Mouse (Mus musculus) MEL (cell line): ENCODE data around the gene Thbs1. TPM values are rescaled to one million over a fixed set of nuclear protein-coding genes. Genes with fewer than 3 reads are reported as not detected.

ENCODE experiments used
- DNase-seq: peaks from one replicate; pipeline ENCODE4 v3.0.0; 2011; ENCODE audit warnings: low read depth, low spot score
- H3K27ac ChIP-seq: 2 replicates; pipeline ENCODE4 v1.5.1; 2012; ENCODE audit warnings: low read depth, mild to moderate bottlenecking, control low read depth, low read length, moderate library complexity; ENCODE audit not compliant: control insufficient read depth
- H3K27me3 ChIP-seq, 2 experiments: fragments of 150-350 bp in 1 of 2; sonication (generic) in 1 of 2; 2 replicates each; pipeline ENCODE4 v1.6.1; 2012; ENCODE audit warnings: low read length in 2 of 2, mild to moderate bottlenecking in 2 of 2, improper control_type of control experiment in 1 of 2, moderate library complexity in 1 of 2; ENCODE audit not compliant: insufficient read depth in 2 of 2, control insufficient read depth in 1 of 2
- H3K36me3 ChIP-seq, 2 experiments: 2 replicates each; pipeline ENCODE4 v1.6.1; 2012 to 2014; ENCODE audit warnings: low read length in 2 of 2, improper control_type of control experiment in 1 of 2, inconsistent platforms in 1 of 2, mild to moderate bottlenecking in 1 of 2; ENCODE audit not compliant: insufficient read depth in 2 of 2, control insufficient read depth in 1 of 2
- H3K4me1 ChIP-seq, 2 experiments: fragments of 150-350 bp in 1 of 2; sonication (generic) in 1 of 2; 2 replicates each; pipeline ENCODE4 v1.6.1; 2012; ENCODE audit warnings: low read length in 2 of 2, improper control_type of control experiment in 1 of 2, mild to moderate bottlenecking in 1 of 2; ENCODE audit not compliant: insufficient read depth in 2 of 2, control insufficient read depth in 1 of 2
- H3K4me3 ChIP-seq, 2 experiments: fragments of 150-350 bp in 1 of 2; sonication (generic) in 1 of 2; 2 replicates each; pipeline ENCODE4 v1.5.1; 2012; ENCODE audit warnings: low read depth in 2 of 2, low read length in 2 of 2, mild to moderate bottlenecking in 2 of 2, moderate library complexity in 2 of 2, control low read depth in 1 of 2, improper control_type of control experiment in 1 of 2; ENCODE audit not compliant: control insufficient read depth in 1 of 2, insufficient read depth in 1 of 2
- H3K79me2 ChIP-seq: 2 replicates; pipeline ENCODE4 v1.6.1; 2012; ENCODE audit warnings: mild to moderate bottlenecking, low read length, moderate library complexity; ENCODE audit not compliant: control insufficient read depth, poor library complexity, insufficient read depth
- H3K9ac ChIP-seq: 2 replicates; pipeline ENCODE4 v1.6.1; 2012; ENCODE audit warnings: low read depth, mild to moderate bottlenecking, control low read depth, low read length, moderate library complexity; ENCODE audit not compliant: control insufficient read depth, poor library complexity, severe bottlenecking
- H3K9me3 ChIP-seq: fragments of 150-350 bp; sonication (generic); replicated peaks from 2 replicates; pipeline ENCODE4 v1.6.1; 2012; ENCODE audit warnings: mild to moderate bottlenecking, low read length, improper control_type of control experiment, moderate library complexity; ENCODE audit not compliant: insufficient read depth
- CHD1 ChIP-seq: IDR thresholded peaks from 2 replicates; pipeline ENCODE4 v1.6.1; 2012; ENCODE audit warnings: low read depth, mild to moderate bottlenecking, inconsistent platforms, low read length, improper control_type of control experiment
- ETS1 ChIP-seq: IDR thresholded peaks from 2 replicates; pipeline ENCODE4 v1.6.1; 2012; ENCODE audit warnings: low read depth, mild to moderate bottlenecking, inconsistent platforms, low read length, improper control_type of control experiment, moderate library complexity
- MEF2A ChIP-seq: IDR thresholded peaks from 2 replicates; pipeline ENCODE4 v1.6.1; 2014; ENCODE audit warnings: low read depth, mild to moderate bottlenecking, inconsistent platforms, low read length, improper control_type of control experiment; ENCODE audit not compliant: poor library complexity, insufficient replicate concordance, severe bottlenecking; ENCODE audit errors: extremely low read depth
- POLR2AphosphoS2 ChIP-seq: IDR thresholded peaks from 2 replicates; pipeline ENCODE4 v1.6.1; 2011; ENCODE audit warnings: low read length, improper control_type of control experiment
- RAD21 ChIP-seq: IDR thresholded peaks from 2 replicates; pipeline ENCODE4 v1.6.1; 2011; ENCODE audit warnings: mild to moderate bottlenecking, low read depth, low read length, improper control_type of control experiment
- RCOR1 ChIP-seq: IDR thresholded peaks from 2 replicates; pipeline ENCODE4 v1.6.1; 2012; ENCODE audit warnings: low read depth, mild to moderate bottlenecking, inconsistent platforms, low read length, improper control_type of control experiment
- SIN3A ChIP-seq: IDR thresholded peaks from 2 replicates; pipeline ENCODE4 v1.6.1; 2012; ENCODE audit warnings: low read length, improper control_type of control experiment, inconsistent platforms
- SMC3 ChIP-seq: IDR thresholded peaks from 2 replicates; pipeline ENCODE4 v1.6.1; 2011; ENCODE audit warnings: low read depth, low read length, improper control_type of control experiment
- TAL1 ChIP-seq: IDR thresholded peaks from 2 replicates; pipeline ENCODE4 v1.6.1; 2012; ENCODE audit warnings: mild to moderate bottlenecking, inconsistent platforms, low read length, moderate library complexity, mixed read lengths
- TBP ChIP-seq: IDR thresholded peaks from 2 replicates; pipeline ENCODE4 v1.8.0; 2011; ENCODE audit warnings: low read depth, low read length, improper control_type of control experiment
- UBTF ChIP-seq: IDR thresholded peaks from 2 replicates; pipeline ENCODE4 v1.6.1; 2012; ENCODE audit warnings: low read depth, mild to moderate bottlenecking, inconsistent platforms, low read length, improper control_type of control experiment, moderate library complexity, borderline replicate concordance; ENCODE audit not compliant: insufficient read depth
- USF1 ChIP-seq: IDR thresholded peaks from 2 replicates; pipeline ENCODE4 v1.6.1; 2014; ENCODE audit warnings: low read depth, mild to moderate bottlenecking, inconsistent platforms, low read length, improper control_type of control experiment, moderate library complexity
- USF2 ChIP-seq, 2 experiments: IDR thresholded peaks; 2 replicates each; pipeline ENCODE4 v1.6.1; 2011 to 2012; ENCODE audit warnings: improper control_type of control experiment in 2 of 2, low read length in 2 of 2, borderline replicate concordance in 1 of 2, inconsistent platforms in 1 of 2, low read depth in 1 of 2, mild to moderate bottlenecking in 1 of 2; ENCODE audit not compliant: insufficient read depth in 1 of 2
- ZKSCAN1 ChIP-seq: IDR thresholded peaks from 2 replicates; pipeline ENCODE4 v1.6.1; 2012; ENCODE audit warnings: low read depth, mild to moderate bottlenecking, inconsistent platforms, low read length, improper control_type of control experiment, moderate library complexity
- polyA plus RNA-seq, 2 experiments: library from polyadenylated mRNA; stranded (reverse) in 1 of 2; unstranded in 1 of 2; fragments of >175 nt in 1 of 2; fragments of >200 nt in 1 of 2; gene quantifications; 2 replicates each; pipeline versions ENCODE4 v1.2.1 to v1.2.4; 2012; ENCODE audit warnings: low replicate concordance in 2 of 2, low read depth in 1 of 2; ENCODE audit not compliant: insufficient read length in 2 of 2, insufficient read depth in 1 of 2, missing spikeins in 1 of 2
- total RNA-seq: library from RNA; depleted of rRNA; stranded (reverse); fragments of 300-350 nt; gene quantifications from 2 replicates; pipeline ENCODE4 v1.2.3, GENCODE M21; 2012

Gene Thbs1
- total and polyA plus RNA-seq, 3 experiments, result not detected

- no peak for DNase-seq
- H3K27ac ChIP-seq, result no peak overlapping the region
- no peak overlapping the region for H3K9ac ChIP-seq
- no peak for TF ChIP-seq TAL1
- no peak for TF ChIP-seq CHD1
- no peak for TF ChIP-seq RAD21
- no peak for TF ChIP-seq SMC3
- TF ChIP-seq ZKSCAN1, result no peak
- TF ChIP-seq MEF2A, result no peak
- no peaks in the 10 kb centered on the region for H3K36me3 ChIP-seq
- H3K4me3 ChIP-seq, result no peak overlapping the region
- no peaks in the 10 kb centered on the region for H3K79me2 ChIP-seq
- H3K4me1 ChIP-seq, result no peaks in the 10 kb centered on the region
- H3K27me3 ChIP-seq, result no peaks in the 10 kb centered on the region
- H3K9me3 ChIP-seq, result no peaks in the 10 kb centered on the region
Measured at GRCm38 (mm10) chr2:118079131-118079530, 32.5 kb upstream of the Thbs1 start.

GRCm38 (mm10) chr2:118081581-118081980 is 30.1 kb upstream of the Thbs1 start:
- DNase-seq, result no peak
- H3K79me2 ChIP-seq, result no peaks in the 10 kb centered on the region
- H3K27ac ChIP-seq, result no peak overlapping the region
- H3K9ac ChIP-seq, result no peak overlapping the region
- H3K27me3 ChIP-seq, result no peaks in the 10 kb centered on the region
- no peak overlapping the region for H3K4me3 ChIP-seq
- H3K36me3 ChIP-seq, result no peaks in the 10 kb centered on the region
- no peaks in the 10 kb centered on the region for H3K4me1 ChIP-seq
- H3K9me3 ChIP-seq, result no peaks in the 10 kb centered on the region
- TF ChIP-seq MEF2A (no peak), ETS1 (no peak), SMC3 (no peak), ZKSCAN1 (no peak), TBP (no peak), USF2 (IDR thresholded peaks at IDR 0.05; ENCODE audit: borderline replicate concordance in 1 of 2, insufficient read depth in 1 of 2, low read depth in 1 of 2, low read length in 2 of 2) (no peak)
- TF ChIP-seq, all 39 proteins: peak for 0

- no peak for DNase-seq
- H3K27ac ChIP-seq, result no peak overlapping the region
Measured at GRCm38 (mm10) chr2:118083652-118084051, 28.0 kb upstream of the Thbs1 start.

More at GRCm38 (mm10) chr2:118083652-118084051, 28.0 kb upstream of the Thbs1 start:
- H3K4me1 ChIP-seq, result no peaks in the 10 kb centered on the region
- no peaks in the 10 kb centered on the region for H3K36me3 ChIP-seq
- no peaks in the 10 kb centered on the region for H3K9me3 ChIP-seq
- no peak overlapping the region for H3K9ac ChIP-seq
- TF ChIP-seq SIN3A, result no peak
- no peak for TF ChIP-seq UBTF
- no peak for TF ChIP-seq POLR2AphosphoS2
- TF ChIP-seq RCOR1, result no peak
- no peak for TF ChIP-seq ETS1
- TF ChIP-seq USF1, result no peak
- H3K79me2 ChIP-seq, result no peaks in the 10 kb centered on the region
- no peak overlapping the region for H3K4me3 ChIP-seq
- H3K27me3 ChIP-seq, result no peaks in the 10 kb centered on the region
